17 mouse cellular contexts compared by ENCODE assay signal in the genomic region with DNA sequence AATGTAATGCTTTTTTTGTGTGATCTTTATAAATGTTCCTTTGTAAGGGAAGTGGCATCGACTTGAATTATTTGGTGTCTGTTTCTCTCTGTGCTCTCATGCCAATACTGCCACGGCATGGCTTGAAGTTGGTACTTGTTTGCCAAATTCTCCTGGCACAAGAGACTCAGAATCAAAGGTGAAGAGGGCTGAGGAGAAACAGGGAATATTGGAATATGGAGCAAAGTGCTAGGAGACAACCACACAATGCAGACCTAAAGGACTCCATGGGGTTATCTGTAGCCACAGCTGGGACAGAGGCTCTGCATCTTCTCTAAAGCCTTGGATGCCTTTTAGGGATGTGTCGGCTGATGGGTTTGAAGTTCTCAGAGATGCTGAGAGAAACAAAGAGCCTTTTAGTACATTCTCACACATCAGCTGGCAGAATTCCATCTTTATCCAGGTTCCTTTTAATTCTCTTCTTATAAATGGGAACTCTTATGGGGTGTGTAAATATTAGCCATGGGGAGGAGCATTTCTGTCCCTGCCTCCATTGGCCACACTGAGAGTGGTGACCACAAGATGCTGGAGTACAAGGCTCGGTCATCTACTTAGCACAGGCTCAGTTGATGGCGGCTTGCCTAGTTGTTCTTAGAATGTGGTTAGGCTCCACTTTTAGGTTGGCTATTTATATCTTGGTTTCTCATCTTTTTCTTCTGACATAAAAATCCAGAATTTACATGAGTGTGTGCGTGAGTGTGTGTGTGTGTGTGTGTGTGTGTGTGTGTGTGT. TPM values are rescaled to one million over a fixed set of nuclear protein-coding genes. Genes with fewer than 3 reads are reported as not detected.
A peak's percentile ranks its signal among the peaks of the same experiment; 100 is the strongest.
DNase-seq lines count a peak whose midpoint lies in the region; ATAC-seq and TF ChIP-seq lines count a peak whose summit lies in the region.
"Had no signal": no experiment of that assay in that cellular context is flagged by ENCODE, and none has a peak within 500 bp of the region (broad histone marks: within the 10 kb centered on the region; RNA-seq: fewer than 3 reads in every experiment).

No protein-coding gene starts in this region.

- TF ChIP-seq POLR2A in lung, adult 2 months (IDR thresholded peaks at IDR 0.05; ENCODE audit: borderline replicate concordance, extremely low read depth, low read depth, low read length): no peak
- no peak for TF ChIP-seq POLR2A in limb, embryonic 14.5 days (IDR thresholded peaks at IDR 0.05; ENCODE audit: borderline replicate concordance, extremely low read depth, insufficient read depth, insufficient read length)

- H3K27ac ChIP-seq in forebrain, embryonic 13.5 days: peak overlapping the region; percentile 66
- H3K27ac ChIP-seq in forebrain, embryonic 11.5 days (ENCODE audit: low read depth, low read length): no peak overlapping the region
- H3K27ac ChIP-seq in lung, embryonic 14.5 days (ENCODE audit: low read depth): peak overlapping the region; percentile 37; the same call in 1 of the 2 replicates
- H3K27ac ChIP-seq in limb, embryonic 14.5 days (replicated peaks; ENCODE audit: low read depth, low read length): 0 out of 2 replicates have a peak overlapping the region, but pooled peaks have one; percentile 3
- H3K27ac ChIP-seq: gastrocnemius, adult 2 months; heart, adult 2 months; liver, embryonic 13.5 days; stomach, embryonic 15.5 days had no signal

- H3K4me1 ChIP-seq in forebrain, embryonic 13.5 days: peaks cover 26% of the 10 kb centered on the region
- H3K4me1 ChIP-seq in forebrain, embryonic 11.5 days (replicated peaks; ENCODE audit: control insufficient read depth, insufficient read depth, low read length): peaks cover 3% of the 10 kb centered on the region; the same call in 1 of the 2 replicates
- peaks cover 8% of the 10 kb centered on the region; the same call in 1 of the 2 replicates for H3K4me1 ChIP-seq in lung, embryonic 14.5 days (ENCODE audit: insufficient read depth)
- no peaks in the 10 kb centered on the region for H3K4me1 ChIP-seq in lung, adult 2 months (ENCODE audit: control insufficient read depth, insufficient read depth, low read length)
- peaks cover 25% of the 10 kb centered on the region for H3K4me1 ChIP-seq in limb, embryonic 14.5 days (ENCODE audit: control insufficient read depth, insufficient read depth, low read length)
- H3K4me1 ChIP-seq: liver, embryonic 13.5 days had no signal

- H3K4me3 ChIP-seq in forebrain, embryonic 13.5 days: no peak overlapping the region
- H3K4me3 ChIP-seq in forebrain, embryonic 11.5 days (ENCODE audit: low read depth, low read length): no peak overlapping the region
- no peak overlapping the region for H3K4me3 ChIP-seq in lung, embryonic 14.5 days (ENCODE audit: low read depth, low read length)
- no peak overlapping the region for H3K4me3 ChIP-seq in lung, adult 2 months (replicated peaks; ENCODE audit: extremely low read depth, low read depth, low read length)
- H3K4me3 ChIP-seq in limb, embryonic 14.5 days (replicated peaks; ENCODE audit: low read length): no peak overlapping the region
- H3K4me3 ChIP-seq: gastrocnemius, adult 2 months; heart, adult 2 months; liver, embryonic 13.5 days; stomach, embryonic 15.5 days had no signal

- H3K4me2 ChIP-seq in forebrain, embryonic 13.5 days: no peak overlapping the region
- no peak overlapping the region for H3K4me2 ChIP-seq in forebrain, embryonic 11.5 days (ENCODE audit: low read depth, low read length, severe bottlenecking)
- H3K4me2 ChIP-seq in lung, embryonic 14.5 days: no peak overlapping the region
- no peak overlapping the region for H3K4me2 ChIP-seq in limb, embryonic 14.5 days (replicated peaks; ENCODE audit: low read depth, low read length, severe bottlenecking)
- H3K4me2 ChIP-seq: liver, embryonic 13.5 days; stomach, embryonic 15.5 days had no signal

- no peak overlapping the region for H3K9ac ChIP-seq in forebrain, embryonic 13.5 days
- no peak overlapping the region for H3K9ac ChIP-seq in forebrain, embryonic 11.5 days (ENCODE audit: low read length)
- H3K9ac ChIP-seq in lung, embryonic 14.5 days: no peak overlapping the region
- no peak overlapping the region for H3K9ac ChIP-seq in limb, embryonic 14.5 days (ENCODE audit: low read depth, low read length, severe bottlenecking)
- H3K9ac ChIP-seq: liver, embryonic 13.5 days; stomach, embryonic 15.5 days had no signal

- TF ChIP-seq CTCF in lung, embryonic 14.5 days (IDR thresholded peaks at IDR 0.05; ENCODE audit: low read depth): no peak
- TF ChIP-seq CTCF in lung, adult 2 months (IDR thresholded peaks at IDR 0.05; ENCODE audit: insufficient read depth, low read length): no peak

- 67% methylated on average over 6 of the region's 6 CpGs for WGBS in forebrain, embryonic 13.5 days
- 93% methylated on average over 6 of the region's 6 CpGs for WGBS in forebrain, embryonic 11.5 days
- WGBS in lung, embryonic 14.5 days: 49% methylated on average over 6 of the region's 6 CpGs
- WGBS in lung, adult 2 months: 55% methylated on average over 6 of the region's 6 CpGs
- WGBS in limb, embryonic 14.5 days: 78% methylated on average over 6 of the region's 6 CpGs

- no peaks in the 10 kb centered on the region for H3K27me3 ChIP-seq in forebrain, embryonic 13.5 days
- H3K27me3 ChIP-seq in forebrain, embryonic 11.5 days (ENCODE audit: control insufficient read depth, insufficient read depth, low read length): no peaks in the 10 kb centered on the region
- no peaks in the 10 kb centered on the region for H3K27me3 ChIP-seq in lung, embryonic 14.5 days (ENCODE audit: insufficient read depth, low read length)
- H3K27me3 ChIP-seq in limb, embryonic 14.5 days (ENCODE audit: control insufficient read depth, insufficient read depth, low read length): no peaks in the 10 kb centered on the region
- H3K27me3 ChIP-seq: liver, embryonic 13.5 days; stomach, embryonic 15.5 days had no signal

- DNase-seq in forebrain, embryonic 11.5 days (ENCODE audit: low spot score): no peak
- peak; percentile 66 for DNase-seq in lung, embryonic 14.5 days
- no peak for DNase-seq in lung, adult 2 months
- peak; percentile 77 to 79 for DNase-seq in cerebellum, postnatal 10 days
- peak; percentile 42 for DNase-seq in limb, embryonic 14.5 days (ENCODE audit: low spot score)
- no peak for DNase-seq in urinary bladder, adult 2 months (ENCODE audit: low spot score)
- DNase-seq in layer of hippocampus, adult 8-10 months (ENCODE audit: low spot score in 2 of 2): no peak
- DNase-seq: adrenal gland, postnatal 14 days; gastrocnemius, adult 2 months; heart, adult 2 months; kidney, postnatal 25 days; liver, embryonic 13.5 days had no signal

- H3K36me3 ChIP-seq in forebrain, embryonic 13.5 days (ENCODE audit: poor library complexity, severe bottlenecking): no peaks in the 10 kb centered on the region
- no peaks in the 10 kb centered on the region for H3K36me3 ChIP-seq in forebrain, embryonic 11.5 days (ENCODE audit: control insufficient read depth, insufficient read depth, low read length)
- no peaks in the 10 kb centered on the region for H3K36me3 ChIP-seq in lung, embryonic 14.5 days (ENCODE audit: insufficient read depth)
- H3K36me3 ChIP-seq in limb, embryonic 14.5 days (ENCODE audit: control insufficient read depth, insufficient read depth, low read length): peaks cover 7% of the 10 kb centered on the region
- H3K36me3 ChIP-seq: liver, embryonic 13.5 days; stomach, embryonic 15.5 days had no signal

- no peak for ATAC-seq in forebrain, embryonic 13.5 days
- ATAC-seq in forebrain, embryonic 11.5 days (replicated peaks; ENCODE audit: low FRiP score): no peak
- peak; percentile 51; the same call in 1 of the 2 replicates for ATAC-seq in lung, embryonic 14.5 days (ENCODE audit: insufficient read depth)
- ATAC-seq in limb, embryonic 14.5 days (ENCODE audit: low FRiP score, low read depth): no peak
- ATAC-seq: inflammation-experienced regulatory T-cells, adult 6 months had no signal

- no peaks in the 10 kb centered on the region for H3K9me3 ChIP-seq in forebrain, embryonic 13.5 days (replicated peaks)
- no peaks in the 10 kb centered on the region for H3K9me3 ChIP-seq in forebrain, embryonic 11.5 days (ENCODE audit: control insufficient read depth, low read length)
- no peaks in the 10 kb centered on the region for H3K9me3 ChIP-seq in lung, embryonic 14.5 days (ENCODE audit: low read depth, low read length)
- no peaks in the 10 kb centered on the region for H3K9me3 ChIP-seq in limb, embryonic 14.5 days (ENCODE audit: control insufficient read depth, low read length)
- H3K9me3 ChIP-seq: liver, embryonic 13.5 days; stomach, embryonic 15.5 days had no signal

RNA-seq across cellular contexts. Expression of gene Col9a1, which starts 49.7 kb away (rescaled TPM):
- 0.84 and 1.8 TPM in 2 replicates for polyA plus RNA-seq in forebrain, embryonic 13.5 days (2015; fragmentation: Nextera tagmentation; extraction: Ambion mirVana)
- polyA plus RNA-seq in forebrain, embryonic 11.5 days (2014; fragmentation: Nextera tagmentation; extraction: Ambion mirVana): 10.4 and 12.7 TPM in 2 replicates
- polyA plus RNA-seq in lung, embryonic 14.5 days (2014; fragmentation: Nextera tagmentation; extraction: Ambion mirVana): 5.7 and 7.7 TPM in 2 replicates
- 0.03 and 0.07 TPM in 2 replicates for polyA plus RNA-seq in lung, adult 2 months (2012; rRNA removed)
- 252 and 268 TPM in 2 replicates for polyA plus RNA-seq in limb, embryonic 14.5 days (2012; rRNA removed)
- polyA plus RNA-seq in limb, embryonic 14.5 days (2014; fragmentation: Nextera tagmentation; extraction: Ambion mirVana): 139 and 151 TPM in 2 replicates
- polyA plus RNA-seq in urinary bladder, adult 2 months (2012; rRNA removed): 0.01 and 0.03 TPM in 2 replicates
- under 1 TPM; 0.27 to 0.98 (median 0.51) TPM for total RNA-seq in layer of hippocampus, adult 8-10 months (2022)
- total RNA-seq: megakaryocyte progenitor cell, adult 5-6 weeks; monocyte, adult 5-6 weeks had no signal
- polyA plus RNA-seq: inflammation-experienced regulatory T-cells, adult 6 months had no signal

Comparison
In these comparisons a context has a peak if more than half of its experiments do, and no peak if none do; other contexts are left out.
1. DNase-seq: peak in lung, embryonic 14.5 days (single experiment), cerebellum, postnatal 10 days (2 of 2) and limb, embryonic 14.5 days (single experiment); none in forebrain, embryonic 11.5 days (single experiment), lung, adult 2 months (single experiment), urinary bladder, adult 2 months (single experiment) and layer of hippocampus, adult 8-10 months (0 of 2).
2. RNA of gene Col9a1, which starts 49.7 kb away (polyA plus RNA-seq): 139 to 268 TPM in limb, embryonic 14.5 days; 10.4 to 12.7 TPM in forebrain, embryonic 11.5 days, 5.7 to 7.7 TPM in lung, embryonic 14.5 days, 0.84 to 1.8 TPM in forebrain, embryonic 13.5 days, 0.03 to 0.07 TPM in lung, adult 2 months and 0.01 to 0.03 TPM in urinary bladder, adult 2 months; every median in the first group is over 10 times any median in the second.